Mouse (Mus musculus) heart, embryonic 14.5 days (tissue): ENCODE data around the gene Mlx. TPM values are rescaled to one million over a fixed set of nuclear protein-coding genes. Genes with fewer than 3 reads are reported as not detected.
A peak's percentile ranks its signal among the peaks of the same experiment; 100 is the strongest.

Experiments used
- ATAC-seq: fragments of 200-750 bp; cut with Nextera tagmentation; 2 replicates; pipeline ENCODE4 v1.8.0; 2017; ENCODE audit warnings: low read depth, moderate TSS enrichment; ENCODE audit not compliant: insufficient number of reproducible peaks, insufficient read depth, low FRiP score
- H3K27ac ChIP-seq, 2 experiments: fragments of 200-500 bp in 1 of 2; fragments of 300-500 bp in 1 of 2; sonication (generic) in 1 of 2; replicated peaks in 1 of 2; 2 replicates each; pipeline ENCODE4 v1.5.1; 2012 to 2014; ENCODE audit warnings: low read depth in 2 of 2, low read length in 2 of 2, control low read depth in 1 of 2, mild to moderate bottlenecking in 1 of 2, mixed read lengths in 1 of 2; ENCODE audit not compliant: control insufficient read depth in 1 of 2, insufficient read depth in 1 of 2
- H3K27me3 ChIP-seq: fragments of 300-500 bp; sonication (generic); 2 replicates; pipeline ENCODE4 v1.6.1; 2014; ENCODE audit warnings: mild to moderate bottlenecking, low read length, control low read depth; ENCODE audit not compliant: control insufficient read depth, insufficient read depth
- H3K36me3 ChIP-seq: fragments of 300-500 bp; sonication (generic); 2 replicates; pipeline ENCODE4 v1.6.1; 2014; ENCODE audit warnings: mild to moderate bottlenecking, control low read depth, low read length, mixed read lengths; ENCODE audit not compliant: control insufficient read depth, insufficient read depth
- H3K4me1 ChIP-seq, 2 experiments: fragments of 200-500 bp in 1 of 2; fragments of 300-500 bp in 1 of 2; sonication (generic) in 1 of 2; 2 replicates each; pipeline ENCODE4 v1.6.1; 2012 to 2014; ENCODE audit warnings: low read length in 2 of 2, control low read depth in 1 of 2, mixed read lengths in 1 of 2; ENCODE audit not compliant: control insufficient read depth in 2 of 2, insufficient read depth in 2 of 2
- H3K4me2 ChIP-seq: fragments of 300-500 bp; sonication (generic); 2 replicates; pipeline ENCODE4 v1.6.1; 2014; ENCODE audit warnings: mild to moderate bottlenecking, low read length
- H3K4me3 ChIP-seq, 2 experiments: fragments of 200-500 bp in 1 of 2; fragments of 300-500 bp in 1 of 2; sonication (generic) in 1 of 2; 2 replicates each; pipeline ENCODE4 v1.5.1; 2012 to 2014; ENCODE audit warnings: low read length in 2 of 2, mild to moderate bottlenecking in 2 of 2, control low read depth in 1 of 2, low read depth in 1 of 2, moderate library complexity in 1 of 2; ENCODE audit not compliant: control insufficient read depth in 1 of 2, insufficient read depth in 1 of 2
- H3K9ac ChIP-seq: fragments of 300-500 bp; sonication (generic); 2 replicates; pipeline ENCODE4 v1.6.1; 2014; ENCODE audit warnings: mild to moderate bottlenecking, low read length
- H3K9me3 ChIP-seq: fragments of 300-500 bp; sonication (generic); 2 replicates; pipeline ENCODE4 v1.6.1; 2016; ENCODE audit warnings: low read length, control low read depth; ENCODE audit not compliant: control insufficient read depth
- WGBS: fragments of 180-500 bp; shearing (Covaris S2); extraction: QIAGEN DNeasy Blood & Tissue Kit; methylation state at CpG from one replicate; pipeline ENCODE4 v1.1.7; 2014; 5-methylcytosine and 5-hydroxymethylcytosine counted together
- polyA plus RNA-seq: library from polyadenylated mRNA; unstranded; fragments of >200 nt; fragmentation: Nextera tagmentation; extraction: Ambion mirVana; gene quantifications from 2 replicates; pipeline ENCODE4 v1.2.1, GENCODE M21; 2014

Mlx gene
- 32.4 and 35.7 TPM in 2 replicates for polyA plus RNA-seq

DNA sequence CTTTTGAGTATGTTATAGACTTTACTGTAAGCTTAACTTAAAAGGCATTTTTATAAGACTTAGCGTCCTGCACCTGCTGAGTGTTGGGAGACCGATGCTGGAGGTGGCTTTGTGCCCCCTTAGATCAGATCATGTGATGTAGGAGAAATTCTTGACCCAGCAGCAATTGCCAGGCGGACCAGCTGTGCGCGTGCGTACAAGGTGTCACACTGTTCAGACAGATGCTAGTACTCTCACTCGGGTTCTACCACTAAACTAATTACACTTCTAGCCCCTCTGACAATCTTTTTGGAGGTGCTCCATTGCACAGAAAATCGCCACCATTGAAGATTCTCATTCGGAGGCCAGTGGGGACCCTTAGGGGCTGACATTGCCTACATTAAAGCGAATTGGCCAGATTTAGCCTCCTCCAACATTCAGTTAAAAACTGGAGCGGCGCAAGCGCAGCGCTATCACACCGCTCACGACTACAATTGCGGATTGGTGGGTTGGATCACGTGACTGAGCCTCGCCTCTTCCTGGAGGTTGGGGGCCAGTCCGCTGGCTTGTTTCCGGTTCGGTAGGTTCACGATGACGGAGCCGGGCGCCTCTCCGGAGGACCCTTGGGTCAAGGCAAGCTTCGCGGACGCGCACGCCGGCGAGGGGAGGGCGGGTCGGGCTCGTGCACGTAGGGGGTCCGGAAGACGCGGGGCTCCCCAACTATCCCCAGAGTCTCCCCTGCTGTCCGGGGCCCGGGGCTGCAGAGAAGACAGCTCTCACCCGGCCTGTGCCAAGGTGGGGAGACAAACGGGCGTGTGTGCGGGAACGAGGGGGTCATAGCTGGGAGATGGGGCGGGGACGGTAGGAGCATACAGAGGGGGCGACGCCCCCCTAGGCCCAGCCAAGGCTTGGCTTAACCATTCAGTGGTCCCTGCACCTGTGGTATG lies at the start of gene Mlx:
Gene Mlx (plus strand): TSS at position 522 of the 926 bp plus-strand sequence.
- ATAC-seq = peak; percentile 75
- 1% methylated on average over 52 of the region's 52 CpGs for WGBS
- peak within 1 kb of the TSS; percentile 80 to 81 for H3K27ac ChIP-seq
- peak within 1 kb of the TSS; percentile 82 for H3K9ac ChIP-seq
- no peaks in the 10 kb centered on the region for H3K27me3 ChIP-seq
- H3K9me3 ChIP-seq = no peaks in the 10 kb centered on the region
- H3K4me1 ChIP-seq = peaks cover 16 to 22% of the 10 kb centered on the region in 2 experiments
- peaks cover 52% of the 10 kb centered on the region for H3K36me3 ChIP-seq
- H3K4me2 ChIP-seq = peak within 1 kb of the TSS; percentile 90
- H3K4me3 ChIP-seq = peak within 1 kb of the TSS; percentile 69

GRCm38 (mm10) chr11:101037795-101038194 lies 49.3 kb upstream of the Mlx start:
- no peak for ATAC-seq
- Histone ChIP-seq H3K9ac (no peak overlapping the region), H3K9me3 (no peaks in the 10 kb centered on the region), H3K4me1 (no peaks in the 10 kb centered on the region), H3K4me2 (no peak overlapping the region), H3K36me3 (peaks cover 100% of the 10 kb centered on the region), H3K27me3 (no peaks in the 10 kb centered on the region), H3K4me3 (no peak overlapping the region), H3K27ac (no peak overlapping the region)
- WGBS = 71% methylated on average over 10 of the region's 10 CpGs

GRCm38 (mm10) chr11:101045826-101046225 lies 41.3 kb upstream of the Mlx start:
- H3K4me2 ChIP-seq = no peak overlapping the region
- H3K27me3 ChIP-seq = no peaks in the 10 kb centered on the region
- 84% methylated on average over 4 of the region's 4 CpGs for WGBS
- H3K36me3 ChIP-seq = peaks cover 100% of the 10 kb centered on the region
- no peak for ATAC-seq
- no peak overlapping the region for H3K27ac ChIP-seq
- no peak overlapping the region for H3K4me3 ChIP-seq
- H3K9ac ChIP-seq = no peak overlapping the region
- peaks cover 0 to under 1% of the 10 kb centered on the region in 2 experiments; a peak in 1 of 4 replicates for H3K4me1 ChIP-seq
- H3K9me3 ChIP-seq = no peaks in the 10 kb centered on the region

DNA sequence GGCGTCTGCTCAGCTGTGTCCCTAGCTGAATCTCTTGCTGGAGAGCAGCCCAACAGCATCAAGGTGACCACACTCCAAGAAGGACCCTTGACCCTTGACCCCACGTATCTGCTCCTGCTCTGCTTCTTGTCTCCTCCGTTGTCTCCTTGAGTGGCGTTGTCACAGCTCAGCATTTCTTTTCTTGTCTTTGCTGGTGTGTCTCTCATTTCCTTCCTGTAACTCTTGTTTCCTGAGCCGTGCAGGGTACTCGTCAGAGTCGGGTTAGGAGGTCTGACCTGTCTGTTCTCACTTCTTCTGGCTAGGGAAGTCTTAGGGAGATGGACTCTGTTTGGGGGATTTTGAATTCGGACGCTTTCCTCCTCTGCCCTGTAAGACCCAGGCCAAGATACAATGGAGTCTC lies 40.6 kb upstream of the Mlx start:
- peaks cover 97% of the 10 kb centered on the region for H3K36me3 ChIP-seq
- no peak overlapping the region for H3K4me2 ChIP-seq
- no peak overlapping the region for H3K4me3 ChIP-seq
- no peak overlapping the region for H3K9ac ChIP-seq
- 29% methylated on average over 9 of the region's 9 CpGs for WGBS
- ATAC-seq = no peak; the same call in 1 of the 2 replicates
- H3K27ac ChIP-seq = no peak overlapping the region
- H3K9me3 ChIP-seq = no peaks in the 10 kb centered on the region
- H3K4me1 ChIP-seq = peaks cover 2 to 4% of the 10 kb centered on the region in 2 experiments; a peak in 2 of 4 replicates
- no peaks in the 10 kb centered on the region for H3K27me3 ChIP-seq

DNA sequence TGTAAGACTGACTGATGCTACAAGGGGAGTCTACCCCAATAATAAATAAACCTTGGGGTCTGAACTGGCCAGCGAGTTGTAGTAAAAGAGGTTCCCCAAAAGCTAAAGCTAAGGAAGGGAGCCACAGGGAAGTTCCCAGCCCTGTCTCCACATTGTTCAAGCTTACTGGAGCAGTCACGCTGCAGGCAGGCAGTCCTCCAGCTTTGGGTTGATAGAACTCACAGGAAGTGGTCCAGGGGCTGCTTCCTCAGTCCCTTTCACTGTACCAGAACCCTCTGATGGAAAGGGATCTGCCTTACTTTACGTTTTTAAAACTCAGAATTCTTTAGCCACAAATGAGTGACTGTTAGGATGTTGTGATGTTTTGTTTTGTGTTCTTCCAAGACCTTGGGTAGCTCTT lies 39.6 kb upstream of the Mlx start:
- 75% methylated on average over 3 of the region's 3 CpGs for WGBS
- no peak for ATAC-seq
- Histone ChIP-seq H3K36me3 (peaks cover 97% of the 10 kb centered on the region), H3K4me1 (peaks cover 2 to 4% of the 10 kb centered on the region in 2 experiments; a peak in 2 of 4 replicates), H3K9ac (no peak overlapping the region), H3K27ac (no peak overlapping the region), H3K9me3 (no peaks in the 10 kb centered on the region), H3K4me2 (no peak overlapping the region), H3K4me3 (no peak overlapping the region), H3K27me3 (no peaks in the 10 kb centered on the region)

DNA sequence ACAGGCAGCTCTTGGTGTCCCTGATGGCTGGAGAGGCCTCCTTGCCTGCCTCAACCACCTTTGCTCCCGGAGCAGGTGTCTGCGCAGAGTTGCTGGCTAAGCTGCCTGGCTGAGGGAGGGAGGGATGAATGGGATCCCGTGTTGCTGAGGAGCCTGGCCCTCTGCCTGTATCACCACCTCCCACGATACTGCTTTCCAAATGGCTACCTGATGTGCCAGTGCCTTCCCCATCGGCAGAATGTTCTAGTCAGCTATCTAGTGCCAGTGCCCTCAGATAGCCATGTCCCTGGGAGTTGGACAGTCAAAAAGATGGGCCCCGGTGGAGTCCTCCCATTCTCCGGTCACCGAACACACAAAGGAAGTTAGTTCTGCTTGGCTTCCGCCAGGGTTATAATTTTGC lies 36.7 kb upstream of the Mlx start:
- Histone ChIP-seq H3K9me3 (peaks cover 5% of the 10 kb centered on the region; the same call in 1 of the 2 replicates), H3K4me1 (peaks cover 2 to 5% of the 10 kb centered on the region in 2 experiments; a peak in 2 of 4 replicates), H3K4me3 (no peak overlapping the region), H3K27me3 (no peaks in the 10 kb centered on the region), H3K4me2 (no peak overlapping the region), H3K27ac (no peak overlapping the region), H3K36me3 (peaks cover 96% of the 10 kb centered on the region), H3K9ac (no peak overlapping the region)
- WGBS = 87% methylated on average over 9 of the region's 9 CpGs
- no peak for ATAC-seq

DNA sequence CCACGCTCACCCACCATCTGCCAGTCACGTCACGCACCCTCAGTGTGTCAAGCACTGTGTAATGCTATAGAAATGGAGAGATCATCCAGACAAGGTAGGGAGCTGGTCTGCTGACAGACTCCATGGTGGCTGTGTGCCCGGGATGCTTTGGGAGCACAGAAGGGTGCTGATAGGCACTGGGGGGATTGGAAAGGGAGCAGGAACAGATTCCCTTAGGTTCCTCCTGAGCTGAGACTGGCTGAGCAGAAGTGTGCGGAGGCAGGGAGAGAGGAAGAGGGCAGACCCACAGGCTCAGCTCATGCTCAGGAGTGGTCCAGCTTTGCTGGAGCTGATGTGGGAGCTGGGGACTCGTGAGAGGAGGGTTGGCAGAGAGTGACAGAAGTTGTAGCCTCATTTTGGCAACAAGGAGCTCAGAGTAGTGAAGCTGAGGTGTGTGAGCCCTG lies 36.0 kb upstream of the Mlx start:
- Histone ChIP-seq H3K27me3 (no peaks in the 10 kb centered on the region), H3K27ac (no peak overlapping the region; a peak in 1 of 4 replicates), H3K36me3 (peaks cover 96% of the 10 kb centered on the region), H3K4me3 (no peak overlapping the region), H3K4me2 (no peak overlapping the region), H3K4me1 (peaks cover 4 to 9% of the 10 kb centered on the region in 2 experiments), H3K9ac (no peak overlapping the region), H3K9me3 (peaks cover 5% of the 10 kb centered on the region; the same call in 1 of the 2 replicates)
- ATAC-seq = no peak
- WGBS = 74% methylated on average over 6 of the region's 6 CpGs
